Mouse (Mus musculus) G1E (cell line): ENCODE measurements at regions not wholly inside any gene's neighbourhood (a gene's known extent, or its start where the extent isn't known, plus 50 kb on each side); places are given as distances from the start of the nearest gene placed in this dataset.

ENCODE experiments used
- CTCF ChIP-seq: IDR thresholded peaks from 2 replicates; pipeline ENCODE4 v1.5.1; 2012; ENCODE audit warnings: low read depth, low read length, inconsistent platforms, mixed read lengths
- GATA1 ChIP-seq: IDR thresholded peaks from 2 replicates; pipeline ENCODE4 v1.6.1; 2012; ENCODE audit warnings: borderline replicate concordance, low read length, inconsistent platforms, mixed read lengths
- GATA2 ChIP-seq: IDR thresholded peaks from 2 replicates; pipeline ENCODE4 v1.6.1; 2012; ENCODE audit warnings: low read depth, low read length, inconsistent platforms, borderline replicate concordance

DNA sequence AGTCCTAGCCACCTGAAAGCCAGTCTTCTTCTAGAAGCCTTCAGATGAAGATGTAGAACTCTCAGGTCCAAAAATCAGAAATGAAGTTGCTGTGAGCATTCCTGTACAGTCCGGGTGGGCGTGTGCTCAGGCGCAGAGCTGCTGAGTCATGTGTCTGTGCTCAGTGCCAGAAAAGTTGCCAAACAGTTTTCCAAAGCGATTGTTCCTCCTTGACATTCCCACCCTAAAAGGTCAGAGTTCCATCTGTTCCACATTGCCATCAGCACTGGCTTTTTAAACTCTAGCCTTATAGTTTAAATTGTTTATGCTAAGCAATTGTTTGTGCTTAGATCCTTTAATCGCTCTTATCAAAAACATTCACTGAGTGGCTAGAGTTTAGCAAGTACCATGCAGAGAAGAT lies 222.7 kb upstream of the Gadl1 start:
- TF ChIP-seq CTCF (no peak), GATA2 (no peak), GATA1 (no peak)
